Mouse (Mus musculus) kidney, embryonic 16.5 days (tissue): ENCODE results near the gene Parp4. TPM values are rescaled to one million over a fixed set of nuclear protein-coding genes. Genes with fewer than 3 reads are reported as not detected.

Source experiments
- ATAC-seq: fragments of 200-750 bp; cut with Nextera tagmentation; 2 replicates; pipeline ENCODE4 v1.8.0; 2017; ENCODE audit warnings: moderate TSS enrichment; ENCODE audit not compliant: low FRiP score, low TSS enrichment
- H3K27ac ChIP-seq: fragments of 300-500 bp; sonication (generic); 2 replicates; pipeline ENCODE4 v1.5.1; 2014; ENCODE audit warnings: low read length
- H3K27me3 ChIP-seq: fragments of 300-500 bp; sonication (generic); 2 replicates; pipeline ENCODE4 v1.6.1; 2014; ENCODE audit warnings: low read length, control low read depth, mixed read lengths; ENCODE audit not compliant: insufficient read depth
- H3K36me3 ChIP-seq: fragments of 300-500 bp; sonication (generic); 2 replicates; pipeline ENCODE4 v1.6.1; 2014; ENCODE audit warnings: low read length, control low read depth, mixed read lengths; ENCODE audit not compliant: insufficient read depth
- H3K4me1 ChIP-seq: fragments of 300-500 bp; sonication (generic); 2 replicates; pipeline ENCODE4 v1.6.1; 2014; ENCODE audit warnings: low read length, control low read depth, mixed read lengths; ENCODE audit not compliant: insufficient read depth
- H3K4me2 ChIP-seq: fragments of 300-500 bp; sonication (generic); replicated peaks from 2 replicates; pipeline ENCODE4 v1.6.1; 2014; ENCODE audit warnings: low read depth, low read length
- H3K4me3 ChIP-seq: fragments of 300-500 bp; sonication (generic); 2 replicates; pipeline ENCODE4 v1.5.1; 2014; ENCODE audit warnings: mild to moderate bottlenecking, low read length
- H3K9ac ChIP-seq: fragments of 300-500 bp; sonication (generic); replicated peaks from 2 replicates; pipeline ENCODE4 v1.6.1; 2014; ENCODE audit warnings: low read length
- H3K9me3 ChIP-seq: fragments of 300-500 bp; sonication (generic); 2 replicates; pipeline ENCODE4 v1.6.1; 2016; ENCODE audit warnings: low read length, control low read depth
- WGBS: fragments of 180-500 bp; shearing (Covaris S2); extraction: QIAGEN DNeasy Blood & Tissue Kit; methylation state at CpG from one replicate; pipeline ENCODE4 v1.1.7; 2014; 5-methylcytosine and 5-hydroxymethylcytosine counted together
- polyA plus RNA-seq: library from polyadenylated mRNA; unstranded; fragments of >200 nt; fragmentation: Nextera tagmentation; extraction: Ambion mirVana; gene quantifications from 2 replicates; pipeline ENCODE4 v1.2.1, GENCODE M21; 2015

The Parp4 gene
- polyA plus RNA-seq, 1 experiment from 2014 or later = 4.0 TPM

DNA sequence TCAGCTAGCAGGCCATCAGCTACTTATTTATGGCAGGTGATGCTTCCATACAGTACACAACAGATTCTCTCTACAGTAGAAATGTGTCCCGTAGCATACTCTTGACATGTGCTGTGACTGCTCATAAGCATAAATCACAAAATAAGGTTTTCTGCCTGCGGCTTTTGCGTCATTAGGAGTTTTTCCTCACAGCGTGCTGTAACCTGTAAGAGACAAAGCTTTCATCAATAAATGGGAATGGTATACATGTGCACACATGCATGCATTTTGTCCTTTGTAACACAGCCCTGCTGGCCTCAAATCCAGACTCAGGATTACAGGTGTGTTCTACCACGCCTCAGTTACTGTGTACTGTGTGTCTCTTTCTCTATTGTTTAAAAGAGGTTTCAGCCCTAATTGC lies 122.4 kb downstream of the Parp4 start:
- no peak for ATAC-seq
- H3K4me1 ChIP-seq = no peaks in the 10 kb centered on the region

DNA sequence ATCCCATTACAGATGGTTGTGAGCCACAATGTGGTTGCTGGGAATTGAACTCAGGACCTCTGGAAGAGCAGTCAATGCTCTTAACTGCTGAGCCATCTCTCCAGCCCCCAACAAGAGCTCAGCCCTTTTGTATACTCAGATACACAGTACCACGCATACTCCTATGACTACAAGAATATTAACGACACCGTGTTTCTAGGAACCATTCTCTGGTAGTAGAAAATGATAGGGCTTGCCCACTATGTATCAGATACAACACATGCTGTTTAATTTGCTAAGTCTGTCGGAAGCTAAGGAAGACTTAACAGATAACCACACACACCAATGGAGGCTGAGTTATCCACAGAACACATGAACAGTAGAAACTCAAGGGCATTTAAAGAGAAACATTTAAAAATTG lies 127.2 kb downstream of the Parp4 start:
- Histone ChIP-seq H3K27ac (no peak overlapping the region), H3K4me2 (no peak overlapping the region), H3K4me3 (no peak overlapping the region), H3K9ac (no peak overlapping the region), H3K27me3 (no peaks in the 10 kb centered on the region), H3K36me3 (peaks cover 32% of the 10 kb centered on the region), H3K9me3 (no peaks in the 10 kb centered on the region), H3K4me1 (0 out of 2 replicates have a peak, but pooled peaks cover 4% of the 10 kb centered on the region)
- 91% methylated on average over 4 of the region's 4 CpGs for WGBS
- ATAC-seq = no peak

More for the DNA sequence above, 122.4 kb downstream of the Parp4 start:
- Histone ChIP-seq H3K9me3 (no peaks in the 10 kb centered on the region), H3K4me3 (no peak overlapping the region), H3K4me2 (no peak overlapping the region), H3K27ac (no peak overlapping the region), H3K27me3 (no peaks in the 10 kb centered on the region), H3K9ac (no peak overlapping the region), H3K36me3 (peaks cover 73% of the 10 kb centered on the region)
- 87% methylated on average over 5 of the region's 5 CpGs for WGBS

DNA sequence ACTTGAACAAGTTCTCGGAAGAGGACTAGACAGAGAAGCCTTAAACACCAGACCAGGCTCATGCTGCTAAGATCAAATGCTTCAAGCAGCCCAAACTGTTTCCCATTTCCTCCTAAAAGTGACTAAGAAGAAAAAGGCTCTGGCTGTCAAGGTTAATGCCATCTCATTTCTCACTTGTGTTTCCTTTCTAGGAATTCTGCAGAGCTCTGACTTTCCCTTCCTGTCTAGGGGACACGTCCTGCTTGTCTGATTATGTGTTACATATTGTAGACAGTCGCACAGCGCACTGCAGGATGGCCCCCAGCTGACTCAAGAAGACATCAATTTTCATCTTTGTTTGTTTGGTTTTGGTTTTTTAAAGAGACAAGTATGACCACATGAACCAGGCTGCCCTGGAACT lies 130.3 kb downstream of the Parp4 start:
- 0 out of 2 replicates have a peak, but pooled peaks cover 4% of the 10 kb centered on the region for H3K4me1 ChIP-seq
- 63% methylated on average over 4 of the region's 4 CpGs for WGBS

More for the DNA sequence above, 130.3 kb downstream of the Parp4 start:
- no peak for ATAC-seq
- Histone ChIP-seq H3K4me3 (no peak overlapping the region), H3K4me2 (no peak overlapping the region), H3K27ac (no peak overlapping the region), H3K27me3 (no peaks in the 10 kb centered on the region), H3K9me3 (no peaks in the 10 kb centered on the region), H3K36me3 (peaks cover 8% of the 10 kb centered on the region; the same call in 1 of the 2 replicates), H3K9ac (no peak overlapping the region)

Other genes starting within 250 kb of the Parp4 start
- 2.8 and 2.9 TPM in 2 replicates for gene Atp12a, start 210.6 kb upstream of the Parp4 start, polyA plus RNA-seq
- gene Rnf17, start 173.0 kb upstream of the Parp4 start, polyA plus RNA-seq = 0.92 and 1.2 TPM in 2 replicates
- 9.5 and 13.1 TPM in 2 replicates for gene Cenpj, start 194 bp upstream of the Parp4 start, polyA plus RNA-seq
- 25.7 and 30.2 TPM in 2 replicates for gene Mphosph8, start 92.6 kb downstream of the Parp4 start, polyA plus RNA-seq
- 24.6 and 30.1 TPM in 2 replicates for gene Pspc1, start 202.7 kb downstream of the Parp4 start, polyA plus RNA-seq
- 29.2 and 33.5 TPM in 2 replicates for gene Zmym5, start 236.1 kb downstream of the Parp4 start, polyA plus RNA-seq